10 mouse cellular contexts compared by ENCODE assay signal in genomic region chr13:41748866-41749265, GRCm38 (mm10).
DNase-seq lines count a peak whose midpoint lies in the region; ATAC-seq and TF ChIP-seq lines count a peak whose summit lies in the region.
"Had no signal": no experiment of that assay in that cellular context is flagged by ENCODE, and none has a peak within 500 bp of the region (broad histone marks: within the 10 kb centered on the region; RNA-seq: fewer than 3 reads in every experiment).

No protein-coding gene starts in this region.

- WGBS in lung, postnatal 0 days = 91% methylated on average over 9 of the region's 9 CpGs
- 77% methylated on average over 9 of the region's 9 CpGs for WGBS in lung, adult 2 months
- WGBS in hindbrain, embryonic 10.5 days = 93% methylated on average over 9 of the region's 9 CpGs
- 87% methylated on average over 9 of the region's 9 CpGs for WGBS in midbrain, embryonic 16.5 days

- H3K4me1 ChIP-seq in lung, postnatal 0 days (ENCODE audit: insufficient read depth, low read depth, low read length) = no peaks in the 10 kb centered on the region
- H3K4me1 ChIP-seq in lung, adult 2 months (ENCODE audit: control insufficient read depth, insufficient read depth, low read length) = no peaks in the 10 kb centered on the region
- H3K4me1 ChIP-seq in hindbrain, embryonic 10.5 days (replicated peaks) = 0 out of 2 replicates have a peak, but pooled peaks cover 5% of the 10 kb centered on the region
- H3K4me1 ChIP-seq in midbrain, embryonic 16.5 days (ENCODE audit: control insufficient read depth, insufficient read depth, low read length) = no peaks in the 10 kb centered on the region

- no peak for TF ChIP-seq POLR2A in lung, adult 2 months (IDR thresholded peaks at IDR 0.05; ENCODE audit: borderline replicate concordance, extremely low read depth, low read depth, low read length)

- H3K27me3 ChIP-seq in lung, postnatal 0 days (replicated peaks; ENCODE audit: insufficient read depth, low read length) = no peaks in the 10 kb centered on the region
- no peaks in the 10 kb centered on the region for H3K27me3 ChIP-seq in hindbrain, embryonic 10.5 days (ENCODE audit: insufficient read depth, poor library complexity, severe bottlenecking)
- no peaks in the 10 kb centered on the region for H3K27me3 ChIP-seq in midbrain, embryonic 16.5 days (ENCODE audit: control insufficient read depth, insufficient read depth, low read depth, low read length)

- TF ChIP-seq EP300 in lung, postnatal 0 days (IDR thresholded peaks at IDR 0.05) = no peak

- no peak for ATAC-seq in lung, postnatal 0 days
- ATAC-seq in midbrain, embryonic 16.5 days = no peak

- H3K9me3 ChIP-seq in lung, postnatal 0 days (ENCODE audit: low read length) = no peaks in the 10 kb centered on the region
- no peaks in the 10 kb centered on the region for H3K9me3 ChIP-seq in hindbrain, embryonic 10.5 days
- no peaks in the 10 kb centered on the region for H3K9me3 ChIP-seq in midbrain, embryonic 16.5 days (replicated peaks; ENCODE audit: control insufficient read depth, low read length, poor library complexity, severe bottlenecking)

- H3K4me2 ChIP-seq in lung, postnatal 0 days (replicated peaks; ENCODE audit: low read depth, low read length) = no peak overlapping the region
- H3K4me2 ChIP-seq in midbrain, embryonic 16.5 days (ENCODE audit: low read length) = no peak overlapping the region

- peak; percentile 23 for DNase-seq in lung, postnatal 0 days (ENCODE audit: low spot score)
- DNase-seq in lung, adult 2 months = no peak
- peak; percentile 41 for DNase-seq in heart, adult 8-10 months (ENCODE audit: low spot score)
- peak; percentile 83 for DNase-seq in layer of hippocampus, adult 9-11 months
- DNase-seq in right cerebral cortex, postnatal 25 days = peak; percentile 75
- no peak for DNase-seq in hindbrain, embryonic 10.5 days (ENCODE audit: low spot score)
- DNase-seq in urinary bladder, adult 2 months (ENCODE audit: low spot score) = no peak
- DNase-seq: cerebellum, postnatal 36 days; thymus, adult 2 months had no signal

- no peak overlapping the region for H3K27ac ChIP-seq in lung, postnatal 0 days (ENCODE audit: low read length)
- no peak overlapping the region for H3K27ac ChIP-seq in hindbrain, embryonic 10.5 days
- no peak overlapping the region for H3K27ac ChIP-seq in midbrain, embryonic 16.5 days (ENCODE audit: low read length)

- no peak for TF ChIP-seq CTCF in lung, postnatal 0 days (IDR thresholded peaks at IDR 0.05)
- TF ChIP-seq CTCF in lung, adult 2 months (IDR thresholded peaks at IDR 0.05; ENCODE audit: insufficient read depth, low read length) = no peak

- no peak overlapping the region for H3K4me3 ChIP-seq in lung, postnatal 0 days (ENCODE audit: low read depth, low read length)
- no peak overlapping the region for H3K4me3 ChIP-seq in lung, adult 2 months (replicated peaks; ENCODE audit: extremely low read depth, low read depth, low read length)
- H3K4me3 ChIP-seq in hindbrain, embryonic 10.5 days = no peak overlapping the region
- H3K4me3 ChIP-seq in midbrain, embryonic 16.5 days (ENCODE audit: low read depth, low read length) = no peak overlapping the region

- no peak overlapping the region for H3K9ac ChIP-seq in lung, postnatal 0 days (replicated peaks; ENCODE audit: low read depth)
- H3K9ac ChIP-seq in midbrain, embryonic 16.5 days (ENCODE audit: low read depth, low read length) = no peak overlapping the region

- H3K36me3 ChIP-seq in lung, postnatal 0 days (ENCODE audit: insufficient read depth, low read length) = no peaks in the 10 kb centered on the region
- H3K36me3 ChIP-seq in hindbrain, embryonic 10.5 days = no peaks in the 10 kb centered on the region
- no peaks in the 10 kb centered on the region for H3K36me3 ChIP-seq in midbrain, embryonic 16.5 days (ENCODE audit: control insufficient read depth, insufficient read depth, low read length)

Comparison
In these comparisons a context has a peak if more than half of its experiments do, and no peak if none do; other contexts are left out.
1. DNase-seq: peak in lung, postnatal 0 days (single experiment), heart, adult 8-10 months (single experiment), layer of hippocampus, adult 9-11 months (single experiment) and right cerebral cortex, postnatal 25 days (single experiment); none in lung, adult 2 months (single experiment), hindbrain, embryonic 10.5 days (single experiment) and urinary bladder, adult 2 months (single experiment).